Mouse (Mus musculus) midbrain, embryonic 10.5 days (tissue): ENCODE measurements around the gene Pip4k2c. TPM values are rescaled to one million over a fixed set of nuclear protein-coding genes. Genes with fewer than 3 reads are reported as not detected.
"Not testable (repeated sequence)": the region's sequence is repeated elsewhere in the genome, so short reads cannot be mapped to it uniquely, and the experiment has no call there.

Source experiments
- DNase-seq: peaks from one replicate; pipeline ENCODE4 v3.0.0-alpha.2; 2017; ENCODE audit warnings: low spot score
- H3K27ac ChIP-seq: fragments of 300-500 bp; sonication (generic); replicated peaks from 2 replicates; pipeline ENCODE4 v1.5.1; 2016; ENCODE audit warnings: mild to moderate bottlenecking
- H3K27me3 ChIP-seq: fragments of 300-500 bp; sonication (generic); 2 replicates; pipeline ENCODE4 v1.6.1; 2016; ENCODE audit warnings: low read depth, mild to moderate bottlenecking; ENCODE audit not compliant: poor library complexity, severe bottlenecking
- H3K36me3 ChIP-seq: fragments of 300-500 bp; sonication (generic); 2 replicates; pipeline ENCODE4 v1.6.1; 2016; ENCODE audit warnings: mild to moderate bottlenecking, moderate library complexity
- H3K4me1 ChIP-seq: fragments of 300-500 bp; sonication (generic); 2 replicates; pipeline ENCODE4 v1.6.1; 2016
- H3K4me3 ChIP-seq: fragments of 300-500 bp; sonication (generic); 2 replicates; pipeline ENCODE4 v1.5.1; 2016; ENCODE audit warnings: mild to moderate bottlenecking, moderate library complexity
- H3K9me3 ChIP-seq: fragments of 300-500 bp; sonication (generic); replicated peaks from 2 replicates; pipeline ENCODE4 v1.6.1; 2016; ENCODE audit warnings: mild to moderate bottlenecking
- WGBS: fragments of 180-500 bp; shearing (Covaris S2); methylation state at CpG from one replicate; pipeline ENCODE4 v1.1.7; 2016; 5-methylcytosine and 5-hydroxymethylcytosine counted together
- polyA plus RNA-seq: library from polyadenylated mRNA; unstranded; fragments of >200 nt; fragmentation: Nextera tagmentation; extraction: Ambion mirVana; gene quantifications from 2 replicates; pipeline ENCODE4 v1.2.1, GENCODE M21; 2016

Gene Pip4k2c
- polyA plus RNA-seq, 1 experiment from 2014 or later, result 16.5 TPM

DNA sequence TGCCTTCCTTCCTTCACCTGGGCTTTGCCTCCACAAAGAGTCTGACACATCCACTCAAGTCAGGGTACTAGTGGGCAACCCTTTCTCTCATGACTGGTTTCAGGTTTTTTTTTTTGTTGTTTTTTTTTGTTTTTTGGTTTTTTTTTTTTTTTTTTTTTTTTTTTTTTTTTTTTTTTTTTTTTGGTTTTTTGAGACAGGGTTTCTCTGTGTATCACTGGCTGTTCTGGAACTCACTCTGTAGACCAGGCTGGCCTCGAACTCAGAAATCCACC lies 19.4 kb downstream of the Pip4k2c start:
- Histone ChIP-seq H3K36me3 (peaks cover 34% of the 10 kb centered on the region), H3K4me1 (peaks cover 88% of the 10 kb centered on the region), H3K27me3 (peaks cover 10% of the 10 kb centered on the region; the same call in 1 of the 2 replicates)
- H3K4me3 ChIP-seq, H3K27ac ChIP-seq, H3K9me3 ChIP-seq, DNase-seq: not testable (repeated sequence)
- WGBS, result 89% methylated on average over 1 of the region's 1 CpGs

DNA sequence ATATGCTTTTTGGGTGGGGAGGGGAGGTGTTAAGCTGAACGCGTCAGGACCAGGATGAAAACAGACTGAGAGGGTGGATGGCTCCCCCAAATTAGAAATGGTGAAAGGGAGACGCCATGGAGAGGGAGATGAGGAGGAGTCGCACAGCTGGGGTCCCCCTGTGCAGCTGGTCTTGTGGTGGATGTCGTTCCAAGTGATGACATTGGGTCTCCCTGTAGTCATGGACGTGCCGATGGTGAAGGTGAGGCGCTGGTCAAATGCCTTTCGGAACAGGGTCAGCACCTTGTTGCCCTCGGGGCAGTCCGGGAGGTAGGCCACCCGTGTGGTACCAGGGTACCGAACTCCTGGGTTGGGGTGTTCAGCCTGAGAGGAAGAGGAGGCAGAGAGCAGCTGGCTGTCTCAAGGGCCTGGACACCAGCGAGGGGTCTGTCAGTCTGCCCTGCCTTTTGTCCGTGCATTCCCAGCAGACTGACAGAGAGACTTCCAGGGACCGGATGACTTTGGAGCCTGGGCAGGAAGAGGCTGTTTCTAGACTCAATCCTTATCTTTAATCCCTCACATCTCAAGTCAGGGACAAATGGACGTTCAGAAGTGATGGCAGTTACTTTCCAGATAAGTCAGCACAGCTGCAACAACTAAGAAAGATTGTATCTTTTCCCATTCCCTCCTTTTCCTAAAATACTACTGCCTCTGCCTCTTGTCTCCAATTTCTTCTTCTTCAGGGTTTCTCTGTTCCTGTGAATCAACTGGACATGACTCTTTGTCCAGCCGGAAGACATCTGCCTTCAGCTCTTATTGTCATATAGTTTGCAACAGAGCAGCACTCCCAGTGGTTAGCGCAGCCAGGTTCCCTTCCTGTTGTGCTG lies 20.0 kb downstream of the Pip4k2c start:
- no peak for DNase-seq
- Histone ChIP-seq H3K9me3 (no peaks in the 10 kb centered on the region), H3K27ac (no peak overlapping the region), H3K36me3 (peaks cover 39% of the 10 kb centered on the region), H3K27me3 (peaks cover 10% of the 10 kb centered on the region; the same call in 1 of the 2 replicates), H3K4me1 (peaks cover 84% of the 10 kb centered on the region), H3K4me3 (peak overlapping the region; percentile 6; the same call in 1 of the 2 replicates)
- WGBS, result 78% methylated on average over 19 of the region's 19 CpGs

DNA sequence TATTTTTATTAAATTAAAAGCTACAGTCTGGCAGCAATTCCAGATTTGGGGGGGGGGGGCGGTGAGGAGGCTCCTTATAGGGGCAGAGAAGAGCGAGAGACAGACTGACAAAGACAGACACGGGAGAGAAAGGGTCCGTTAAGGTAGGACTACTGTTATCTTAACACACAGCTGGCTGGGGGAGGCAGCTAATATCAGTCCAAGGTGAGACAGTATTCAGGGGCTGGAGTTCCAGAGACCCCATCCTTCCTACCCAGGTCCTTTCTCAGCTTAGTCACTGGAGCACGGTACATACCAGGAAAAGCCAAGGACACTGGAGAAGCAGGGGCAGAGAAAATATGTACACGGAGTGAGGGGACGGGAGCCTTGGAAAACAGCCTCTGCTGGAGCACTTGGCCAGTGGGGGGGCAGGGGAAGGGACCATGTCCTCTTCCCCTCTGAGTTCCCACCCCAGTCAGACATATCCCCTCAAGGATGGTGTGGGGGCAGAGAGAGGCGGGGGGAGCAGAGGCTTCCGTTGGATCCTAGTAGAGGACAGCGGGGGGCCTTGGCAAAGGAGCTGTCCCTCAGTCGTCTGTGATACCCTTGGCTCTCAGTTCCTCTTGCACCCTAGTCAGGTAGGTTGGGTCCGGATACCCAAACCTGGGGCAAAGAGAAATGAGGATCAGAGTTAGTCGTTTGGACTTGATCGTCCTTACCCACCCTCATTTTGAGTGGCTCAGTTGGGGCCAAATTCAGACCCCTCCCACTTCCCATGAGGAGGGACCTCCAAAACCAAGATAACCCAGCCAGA lies 20.8 kb downstream of the Pip4k2c start:
- Histone ChIP-seq H3K36me3 (peaks cover 46% of the 10 kb centered on the region), H3K9me3 (no peaks in the 10 kb centered on the region), H3K27me3 (peaks cover 11% of the 10 kb centered on the region), H3K4me3 (peak overlapping the region; percentile 90), H3K27ac (peak overlapping the region; percentile 96), H3K4me1 (peaks cover 76% of the 10 kb centered on the region)
- no peak for DNase-seq
- WGBS, result 22% methylated on average over 14 of the region's 14 CpGs

DNA sequence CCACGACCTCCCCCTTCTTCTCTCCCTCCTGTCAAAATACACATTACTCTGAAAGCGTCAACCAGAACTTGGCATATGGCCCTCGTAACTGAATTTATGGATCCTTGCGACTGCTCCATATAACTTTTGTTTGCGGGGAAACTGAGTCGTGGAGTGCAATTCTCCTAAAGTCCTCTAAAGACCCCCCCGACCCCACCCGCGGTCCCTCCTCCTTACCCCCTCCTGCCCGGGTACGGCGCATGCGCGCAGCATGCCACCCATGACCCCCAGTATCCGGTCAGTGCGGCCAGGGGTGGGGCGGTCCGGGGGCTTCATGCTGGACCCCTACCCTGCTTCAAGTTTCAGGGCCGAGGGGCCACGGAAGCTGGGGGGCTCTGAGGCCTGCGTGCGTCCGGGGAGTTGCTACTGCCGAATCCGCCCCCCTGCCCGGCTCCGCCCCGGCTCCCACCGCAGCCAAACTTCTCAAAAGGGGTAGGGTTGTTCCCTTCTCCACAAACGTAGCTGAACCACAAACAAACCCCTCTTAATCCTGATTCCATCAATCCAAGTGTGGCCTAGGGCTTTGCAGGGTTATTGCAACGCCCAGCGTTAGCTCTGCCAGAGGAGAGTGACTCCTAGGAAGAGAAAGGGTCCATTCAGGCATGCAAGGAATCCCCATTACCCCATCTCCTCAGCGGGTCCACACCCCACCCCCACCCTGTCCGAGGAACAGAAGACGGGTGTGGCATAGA lies 21.6 kb downstream of the Pip4k2c start, which contains the start of gene Arhgef25:
Gene Arhgef25, minus strand, starts transcription at position 433 of the 731 bp plus-strand sequence.
- peaks cover 77% of the 10 kb centered on the region for H3K4me1 ChIP-seq
- WGBS, result under 1% methylated on average over 35 of the region's 35 CpGs
- H3K9me3 ChIP-seq, result no peaks in the 10 kb centered on the region
- H3K27me3 ChIP-seq, result peaks cover 19% of the 10 kb centered on the region
- H3K36me3 ChIP-seq, result peaks cover 52% of the 10 kb centered on the region
- peak within 1 kb of the TSS; percentile 90 for H3K4me3 ChIP-seq
- DNase-seq, result peak; percentile 76
- peak within 1 kb of the TSS; percentile 96 for H3K27ac ChIP-seq

DNA sequence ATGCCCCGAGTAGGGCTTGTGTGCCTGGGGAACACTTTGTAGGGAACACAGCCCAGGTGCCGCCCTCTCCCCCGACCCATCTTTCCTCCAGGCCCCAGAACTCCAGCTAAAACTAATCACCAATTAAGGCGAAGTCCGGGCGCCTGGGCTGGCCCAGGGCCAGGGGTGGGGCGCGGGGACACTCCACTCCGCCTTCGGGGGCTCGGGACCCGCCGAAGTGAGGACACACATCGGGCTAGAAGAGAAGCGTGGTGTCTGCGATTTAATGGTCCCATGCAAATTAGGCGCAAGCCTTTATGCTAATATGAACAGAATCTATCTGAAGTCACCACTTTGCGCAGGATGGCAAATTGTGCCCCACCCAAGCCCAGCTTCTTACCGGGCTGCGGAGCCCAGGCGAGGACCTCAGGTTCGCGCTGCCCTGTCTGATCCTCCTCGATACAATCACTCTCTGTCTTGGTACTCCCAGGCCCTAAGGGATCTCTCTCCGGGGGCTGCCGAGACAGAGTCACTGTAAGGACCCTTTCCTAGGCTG lies 22.2 kb downstream of the Pip4k2c start:
- peaks cover 55% of the 10 kb centered on the region for H3K36me3 ChIP-seq
- H3K4me1 ChIP-seq, result peaks cover 77% of the 10 kb centered on the region
- peak; percentile 56 for DNase-seq
- H3K27ac ChIP-seq, result peak overlapping the region; percentile 96
- WGBS, result under 1% methylated on average over 26 of the region's 26 CpGs
- H3K27me3 ChIP-seq, result peaks cover 25% of the 10 kb centered on the region
- H3K9me3 ChIP-seq, result no peaks in the 10 kb centered on the region
- peak overlapping the region; percentile 90 for H3K4me3 ChIP-seq

DNA sequence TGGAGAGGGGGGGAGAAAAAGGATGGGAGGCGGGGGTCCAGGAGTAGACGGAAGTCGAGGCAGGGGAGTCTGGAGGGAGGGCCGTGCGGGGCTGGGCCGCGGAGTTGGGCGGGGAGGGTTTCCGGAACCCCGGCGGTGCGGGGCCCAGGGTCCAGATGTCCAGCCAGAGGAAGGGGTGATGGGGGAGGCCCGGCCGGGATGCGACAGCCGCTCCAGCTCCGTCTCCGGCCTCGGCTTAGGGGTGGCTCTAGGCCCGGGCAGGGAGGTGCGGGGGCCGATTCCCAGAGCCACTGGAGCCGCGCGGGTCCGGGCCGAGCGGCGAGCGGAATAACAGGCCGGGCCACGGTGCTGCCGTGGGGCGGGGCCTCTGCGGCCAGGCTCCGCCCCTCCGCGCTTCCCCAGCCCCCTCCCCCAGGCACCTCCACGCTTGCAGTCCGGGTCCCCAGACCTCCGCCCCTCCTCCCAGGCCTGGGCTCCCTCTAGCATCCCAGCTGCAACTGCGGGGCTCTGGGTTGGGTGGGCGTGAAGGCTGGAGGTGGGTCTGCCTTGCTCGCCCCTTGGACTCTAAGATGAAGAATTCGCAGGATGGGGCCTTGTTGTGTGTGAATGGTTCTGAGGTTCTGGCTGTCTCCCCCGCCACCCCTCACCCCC lies 22.8 kb downstream of the Pip4k2c start:
- under 1% methylated on average over 46 of the region's 46 CpGs for WGBS
- Histone ChIP-seq H3K36me3 (peaks cover 53% of the 10 kb centered on the region), H3K4me3 (peak overlapping the region; percentile 90), H3K27me3 (peaks cover 31% of the 10 kb centered on the region), H3K4me1 (peaks cover 81% of the 10 kb centered on the region), H3K9me3 (no peaks in the 10 kb centered on the region), H3K27ac (peak overlapping the region; percentile 96)
- peak; percentile 90 for DNase-seq

DNA sequence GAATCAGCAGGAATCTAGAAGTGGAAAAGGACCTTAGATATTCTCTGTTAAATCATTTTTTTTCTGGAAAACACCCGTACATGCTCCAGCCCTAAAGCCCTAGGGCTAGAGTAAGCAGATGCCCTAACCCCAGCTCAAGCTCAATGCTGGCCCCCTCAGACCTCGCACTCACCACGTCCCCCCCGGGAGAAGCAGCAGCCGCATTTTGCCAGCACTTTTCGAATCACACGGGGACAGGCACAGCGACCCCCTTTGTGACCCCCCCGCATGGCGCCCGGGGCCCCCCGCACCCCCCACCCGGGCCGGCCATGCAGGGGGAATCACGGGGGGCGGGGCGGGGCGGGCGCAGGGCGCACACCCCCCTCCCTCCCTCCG lies 23.3 kb downstream of the Pip4k2c start:
- peaks cover 36% of the 10 kb centered on the region for H3K27me3 ChIP-seq
- peaks cover 81% of the 10 kb centered on the region for H3K4me1 ChIP-seq
- peak overlapping the region; percentile 96 for H3K27ac ChIP-seq
- WGBS, result under 1% methylated on average over 21 of the region's 21 CpGs
- no peaks in the 10 kb centered on the region for H3K9me3 ChIP-seq
- H3K36me3 ChIP-seq, result peaks cover 51% of the 10 kb centered on the region
- no peak for DNase-seq
- H3K4me3 ChIP-seq, result peak overlapping the region; percentile 90

DNA sequence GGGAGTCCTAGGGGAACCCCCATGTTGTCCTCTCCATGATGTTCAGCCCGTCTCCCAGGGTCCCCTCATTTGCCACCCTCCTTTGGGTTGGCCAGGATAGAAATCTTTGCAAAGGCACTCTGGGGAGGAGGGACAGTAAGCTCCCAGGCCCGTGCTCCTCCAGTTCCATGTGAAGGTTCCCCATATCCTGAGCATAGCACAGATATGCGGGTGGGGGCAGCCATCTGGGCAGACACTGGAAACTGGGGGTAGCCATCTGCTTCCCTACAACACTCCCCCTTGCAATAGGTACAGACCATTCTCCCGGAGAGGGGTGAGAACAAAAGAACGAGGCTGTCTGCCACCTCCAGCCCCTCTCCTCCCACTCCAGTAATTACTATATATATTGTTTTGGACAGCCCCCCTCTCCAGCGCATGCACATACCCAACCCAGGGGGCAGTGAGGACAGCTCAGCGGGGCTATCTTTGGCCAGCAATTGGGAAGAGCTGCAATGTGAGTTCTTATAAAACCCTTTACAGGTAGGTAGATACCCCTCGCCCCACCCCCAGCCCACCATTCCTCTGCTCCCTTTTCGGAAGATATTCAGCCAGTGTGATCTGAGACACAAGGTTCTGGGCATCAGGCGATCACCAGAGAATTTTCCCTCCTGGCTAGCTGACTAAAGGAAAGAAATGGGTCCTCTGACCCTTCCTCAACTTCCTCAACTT lies 23.9 kb downstream of the Pip4k2c start:
- H3K9me3 ChIP-seq, result no peaks in the 10 kb centered on the region
- peaks cover 51% of the 10 kb centered on the region for H3K36me3 ChIP-seq
- 56% methylated on average over 10 of the region's 10 CpGs for WGBS
- DNase-seq, result no peak
- peak overlapping the region; percentile 90 for H3K4me3 ChIP-seq
- H3K27me3 ChIP-seq, result peaks cover 42% of the 10 kb centered on the region
- peak overlapping the region; percentile 96 for H3K27ac ChIP-seq
- peaks cover 76% of the 10 kb centered on the region for H3K4me1 ChIP-seq

DNA sequence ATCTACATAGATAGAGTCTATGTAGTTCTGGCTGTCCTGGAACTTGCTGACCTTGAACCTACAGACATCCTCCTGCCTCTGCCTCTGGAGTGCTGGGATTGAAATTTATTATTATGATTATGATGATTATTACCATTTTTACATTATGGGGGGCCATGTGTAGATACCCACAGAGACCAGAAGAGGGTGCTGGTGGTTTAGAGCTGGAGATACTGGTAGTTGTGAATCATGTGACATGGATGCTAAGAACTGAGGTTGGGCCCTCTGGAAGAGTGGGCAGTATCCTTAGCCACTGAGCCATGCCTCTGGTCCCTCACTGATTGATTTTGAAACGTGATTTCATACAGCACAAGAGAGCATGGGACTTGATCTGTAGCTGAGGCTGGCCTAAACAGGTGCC lies 24.9 kb downstream of the Pip4k2c start:
- no peak overlapping the region for H3K27ac ChIP-seq
- H3K27me3 ChIP-seq, result peaks cover 52% of the 10 kb centered on the region
- 90% methylated on average over 1 of the region's 1 CpGs for WGBS
- peaks cover 71% of the 10 kb centered on the region for H3K4me1 ChIP-seq
- H3K4me3 ChIP-seq, result peak overlapping the region; percentile 90; the same call in 1 of the 2 replicates
- no peaks in the 10 kb centered on the region for H3K9me3 ChIP-seq
- H3K36me3 ChIP-seq, result peaks cover 45% of the 10 kb centered on the region
- no peak for DNase-seq

DNA sequence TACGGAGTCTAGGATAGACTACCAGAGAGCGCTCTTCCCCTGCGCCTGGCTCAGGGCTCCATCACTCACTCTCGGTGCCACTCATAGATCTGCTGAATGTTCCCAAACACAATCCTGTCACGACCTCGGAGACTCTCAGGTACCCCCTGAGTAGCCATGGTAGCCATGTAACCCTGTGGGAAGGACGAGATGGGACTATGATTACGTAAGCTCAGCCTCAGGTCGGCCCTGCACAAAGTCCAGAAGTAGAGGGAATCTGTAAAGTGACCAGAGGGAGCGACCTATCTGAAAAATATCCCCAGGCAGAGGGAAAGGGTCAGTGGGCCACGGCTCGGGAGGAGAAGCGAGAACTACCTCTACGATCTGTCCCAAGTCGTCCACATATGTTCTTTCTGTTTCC lies 25.9 kb downstream of the Pip4k2c start:
- 89% methylated on average over 15 of the region's 15 CpGs for WGBS

DNA sequence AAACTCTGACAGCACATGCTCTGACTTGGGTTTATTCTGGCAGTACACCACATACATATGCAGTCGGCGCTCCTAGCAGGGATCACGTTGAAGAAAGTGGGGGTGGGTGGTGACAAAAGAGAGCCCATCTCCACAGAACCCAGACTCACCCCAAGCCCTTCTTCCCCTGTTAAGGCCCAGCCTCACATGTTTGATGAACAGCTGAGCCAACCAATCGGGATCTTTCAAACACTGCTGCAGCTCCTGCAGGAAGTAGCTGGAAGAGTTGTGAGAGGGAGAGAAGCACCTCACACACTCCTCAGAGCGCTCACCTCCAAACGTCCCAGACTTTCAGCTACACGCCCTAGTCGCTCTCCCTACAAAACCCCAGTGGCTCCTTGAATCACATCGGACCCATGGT lies 26.3 kb downstream of the Pip4k2c start:
- peaks cover 36% of the 10 kb centered on the region for H3K36me3 ChIP-seq
- no peaks in the 10 kb centered on the region for H3K9me3 ChIP-seq
- peaks cover 56% of the 10 kb centered on the region for H3K27me3 ChIP-seq
- H3K4me3 ChIP-seq, result no peak overlapping the region
- WGBS, result 71% methylated on average over 9 of the region's 9 CpGs
- no peak for DNase-seq
- H3K4me1 ChIP-seq, result peaks cover 63% of the 10 kb centered on the region
- H3K27ac ChIP-seq, result no peak overlapping the region

More for the DNA sequence above, 25.9 kb downstream of the Pip4k2c start:
- no peak for DNase-seq
- H3K9me3 ChIP-seq, result no peaks in the 10 kb centered on the region
- H3K27me3 ChIP-seq, result peaks cover 52% of the 10 kb centered on the region
- no peak overlapping the region for H3K27ac ChIP-seq
- H3K4me1 ChIP-seq, result peaks cover 63% of the 10 kb centered on the region
- H3K4me3 ChIP-seq, result no peak overlapping the region
- peaks cover 36% of the 10 kb centered on the region for H3K36me3 ChIP-seq
